Mouse (Mus musculus): ENCODE data around the gene Gm11565. TPM values are rescaled to one million over a fixed set of nuclear protein-coding genes. Genes with fewer than 3 reads are reported as not detected.
"Not testable (repeated sequence)": the region's sequence is repeated elsewhere in the genome, so short reads cannot be mapped to it uniquely, and the experiment has no call there.

The Gm11565 gene
- polyA plus RNA-seq (2015; fragmentation: Nextera tagmentation; extraction: Ambion mirVana) = not detected in 2 replicates

DNA sequence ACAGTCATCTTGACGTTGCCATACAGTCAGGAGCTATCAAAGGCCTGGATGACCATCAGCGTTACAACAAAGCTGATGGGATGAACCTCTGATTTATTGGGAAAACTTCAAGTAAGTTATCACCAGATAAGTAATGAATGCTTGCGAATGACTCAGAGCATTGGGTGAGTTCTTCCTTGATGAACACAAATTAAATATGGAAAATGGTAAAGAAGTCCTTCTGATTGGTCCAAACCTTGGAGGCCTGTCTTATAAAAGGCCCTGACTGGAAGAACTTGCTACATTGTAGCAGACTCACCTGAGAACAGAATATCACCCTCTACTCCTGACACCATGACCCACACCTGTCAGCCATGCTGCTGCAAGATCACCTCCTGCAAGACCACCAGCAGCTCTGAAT lies at the start of gene Gm11565:
TSS of gene Gm11565 (plus strand) at position 301 of the 400 bp plus-strand sequence.
- Histone ChIP-seq H3K4me2 (ENCODE audit: low read depth, low read length) (no peak within 1 kb of the TSS), H3K27ac (ENCODE audit: low read length) (no peak within 1 kb of the TSS), H3K27me3 (ENCODE audit: control insufficient read depth, insufficient read depth, low read length) (no peaks in the 10 kb centered on the region), H3K4me3 (replicated peaks; ENCODE audit: low read length) (no peak within 1 kb of the TSS), H3K36me3 (ENCODE audit: control insufficient read depth, insufficient read depth, low read length) (no peaks in the 10 kb centered on the region), H3K4me1 (ENCODE audit: control insufficient read depth, insufficient read depth, low read length) (no peaks in the 10 kb centered on the region), H3K9ac (ENCODE audit: low read length) (no peak within 1 kb of the TSS), H3K9me3 (replicated peaks; ENCODE audit: control insufficient read depth, low read length) (no peaks in the 10 kb centered on the region)
- WGBS = 82% methylated on average over 3 of the region's 3 CpGs
- no peak for ATAC-seq (ENCODE audit: insufficient read depth, low FRiP score)

DNA sequence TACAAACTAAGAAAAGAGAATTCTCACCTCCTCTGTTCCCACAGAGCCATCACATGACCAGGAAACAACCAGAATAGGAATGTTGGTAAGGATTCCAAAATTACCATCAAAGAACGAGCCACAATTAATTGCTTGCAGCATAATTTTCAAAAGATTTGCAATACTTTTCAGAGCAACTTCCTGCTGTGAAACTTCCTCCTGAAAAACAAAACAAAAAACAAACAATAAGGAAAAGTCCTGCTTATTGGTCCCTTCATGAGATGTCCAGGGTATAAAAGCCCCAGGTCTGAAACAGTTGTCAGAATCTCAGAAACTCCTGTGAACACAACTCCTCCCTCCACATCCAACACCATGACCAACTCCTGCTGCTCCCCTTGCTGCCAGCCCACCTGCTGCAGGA lies 41.5 kb upstream of the Gm11565 start, which contains the start of gene Krtap9-1:
TSS of gene Krtap9-1 (plus strand) at position 301 of the 400 bp plus-strand sequence.
- not testable (repeated sequence) for H3K27me3 ChIP-seq (ENCODE audit: control insufficient read depth, insufficient read depth, low read length); ATAC-seq (ENCODE audit: insufficient read depth, low FRiP score); H3K9me3 ChIP-seq (replicated peaks; ENCODE audit: control insufficient read depth, low read length); H3K4me1 ChIP-seq (ENCODE audit: control insufficient read depth, insufficient read depth, low read length); H3K4me3 ChIP-seq (replicated peaks; ENCODE audit: low read length); H3K4me2 ChIP-seq (ENCODE audit: low read depth, low read length); H3K9ac ChIP-seq (ENCODE audit: low read length); H3K27ac ChIP-seq (ENCODE audit: low read length); H3K36me3 ChIP-seq (ENCODE audit: control insufficient read depth, insufficient read depth, low read length)
- WGBS = 83% methylated on average over 1 of the region's 1 CpGs

DNA sequence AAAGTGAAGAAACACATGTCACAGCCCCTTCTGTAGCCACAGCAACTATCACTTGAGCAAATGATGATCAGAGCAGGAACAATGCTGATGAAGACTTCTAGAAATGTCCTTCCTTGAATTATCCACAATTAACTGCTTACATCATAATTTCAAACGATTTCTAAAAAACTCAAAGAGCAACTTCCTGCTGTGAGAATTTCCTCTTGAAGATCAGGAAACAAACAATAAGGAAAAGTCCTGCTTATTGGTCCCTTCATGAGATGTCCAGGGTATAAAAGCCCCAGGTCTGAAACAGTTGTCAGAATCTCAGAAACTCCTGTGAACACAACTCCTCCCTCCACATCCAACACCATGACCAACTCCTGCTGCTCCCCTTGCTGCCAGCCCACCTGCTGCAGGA lies 35.7 kb upstream of the Gm11565 start, which contains the start of gene Gm11567:
TSS of gene Gm11567 (plus strand) at position 301 of the 400 bp plus-strand sequence.
- H3K9ac ChIP-seq (ENCODE audit: low read length); H3K36me3 ChIP-seq (ENCODE audit: control insufficient read depth, insufficient read depth, low read length); H3K4me1 ChIP-seq (ENCODE audit: control insufficient read depth, insufficient read depth, low read length); H3K9me3 ChIP-seq (replicated peaks; ENCODE audit: control insufficient read depth, low read length); ATAC-seq (ENCODE audit: insufficient read depth, low FRiP score); H3K27me3 ChIP-seq (ENCODE audit: control insufficient read depth, insufficient read depth, low read length); H3K27ac ChIP-seq (ENCODE audit: low read length); H3K4me3 ChIP-seq (replicated peaks; ENCODE audit: low read length); H3K4me2 ChIP-seq (ENCODE audit: low read depth, low read length): not testable (repeated sequence)
- 47% methylated on average over 1 of the region's 1 CpGs for WGBS

DNA sequence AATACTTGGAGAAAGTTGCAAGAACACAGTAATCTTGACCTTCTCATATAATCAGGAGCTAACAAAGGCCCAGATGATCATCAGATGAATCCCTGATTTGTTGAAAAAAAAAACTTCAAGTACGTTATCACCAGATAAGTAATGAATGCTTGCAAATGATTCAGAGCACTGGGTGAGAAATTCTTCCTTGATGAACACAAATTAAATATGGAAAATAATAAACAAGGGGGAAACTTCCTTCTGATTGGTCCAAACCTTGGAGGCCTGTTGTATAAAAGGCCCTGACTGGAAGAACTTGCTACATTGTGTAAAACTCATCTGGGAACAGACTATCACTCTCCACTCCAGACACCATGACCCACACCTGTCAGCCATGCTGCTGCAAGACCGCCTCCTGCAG lies 6.9 kb upstream of the Gm11565 start, which contains the start of gene Krtap31-1:
TSS of gene Krtap31-1 (plus strand) at position 301 of the 400 bp plus-strand sequence.
- no peaks in the 10 kb centered on the region for H3K36me3 ChIP-seq (ENCODE audit: control insufficient read depth, insufficient read depth, low read length)
- H3K4me3 ChIP-seq (replicated peaks; ENCODE audit: low read length) = no peak within 1 kb of the TSS
- 79% methylated on average over 2 of the region's 2 CpGs for WGBS
- H3K27ac ChIP-seq (ENCODE audit: low read length) = no peak within 1 kb of the TSS
- no peaks in the 10 kb centered on the region for H3K4me1 ChIP-seq (ENCODE audit: control insufficient read depth, insufficient read depth, low read length)
- no peak for ATAC-seq (ENCODE audit: insufficient read depth, low FRiP score)
- no peaks in the 10 kb centered on the region for H3K9me3 ChIP-seq (replicated peaks; ENCODE audit: control insufficient read depth, low read length)
- no peaks in the 10 kb centered on the region for H3K27me3 ChIP-seq (ENCODE audit: control insufficient read depth, insufficient read depth, low read length)
- no peak within 1 kb of the TSS for H3K4me2 ChIP-seq (ENCODE audit: low read depth, low read length)
- no peak within 1 kb of the TSS for H3K9ac ChIP-seq (ENCODE audit: low read length)

DNA sequence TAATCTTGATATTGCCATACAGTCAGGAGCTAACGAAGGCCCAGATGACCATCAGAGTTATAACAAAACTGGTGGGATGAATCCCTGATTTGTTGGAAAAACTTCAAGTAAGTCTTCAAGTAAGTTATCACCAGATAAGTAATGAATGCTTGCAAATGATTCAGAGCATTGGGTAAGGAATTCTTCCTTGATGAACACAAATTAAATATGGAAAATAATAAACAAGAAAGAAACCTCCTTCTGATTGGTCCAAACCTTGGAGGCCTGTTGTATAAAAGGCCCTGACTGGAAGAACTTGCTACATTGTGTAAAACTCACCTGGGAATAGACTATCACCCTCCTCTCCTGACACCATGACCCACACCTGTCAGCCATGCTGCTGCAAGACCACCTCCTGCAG lies 21.4 kb downstream of the Gm11565 start, which contains the start of gene Krtap31-2:
TSS of gene Krtap31-2 (plus strand) at position 301 of the 400 bp plus-strand sequence.
- no peaks in the 10 kb centered on the region for H3K9me3 ChIP-seq (replicated peaks; ENCODE audit: control insufficient read depth, low read length)

DNA sequence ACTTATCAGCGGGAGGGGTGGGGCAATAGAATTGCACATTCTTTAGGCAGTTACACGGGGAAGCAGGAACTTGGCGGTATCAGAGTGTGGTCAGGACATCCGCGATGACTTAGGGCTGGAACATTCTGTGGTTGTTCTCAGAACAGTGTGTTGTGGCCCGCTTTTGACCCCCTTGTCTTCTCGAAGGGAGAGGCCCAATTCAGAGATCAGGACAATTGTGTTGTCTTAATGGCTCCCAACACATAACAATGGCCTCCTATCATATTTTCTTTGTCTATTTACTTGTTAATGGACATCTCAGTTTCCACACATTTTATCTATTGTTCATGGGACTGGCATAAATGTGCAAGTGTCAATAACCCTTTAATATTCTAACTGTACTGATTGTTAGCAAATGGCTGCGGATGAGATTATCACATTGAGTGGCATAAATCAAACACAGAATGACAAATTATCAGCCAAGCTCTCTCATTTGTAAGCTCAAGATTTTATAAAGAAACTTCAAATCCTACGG lies 23.3 kb downstream of the Gm11565 start:
- no peak overlapping the region for H3K4me3 ChIP-seq (replicated peaks; ENCODE audit: low read length)
- H3K36me3 ChIP-seq (ENCODE audit: control insufficient read depth, insufficient read depth, low read length) = no peaks in the 10 kb centered on the region
- 71% methylated on average over 9 of the region's 9 CpGs for WGBS
- ATAC-seq (ENCODE audit: insufficient read depth, low FRiP score) = no peak
- H3K4me2 ChIP-seq (ENCODE audit: low read depth, low read length) = no peak overlapping the region
- H3K27me3 ChIP-seq (ENCODE audit: control insufficient read depth, insufficient read depth, low read length) = no peaks in the 10 kb centered on the region
- no peak overlapping the region for H3K9ac ChIP-seq (ENCODE audit: low read length)
- no peaks in the 10 kb centered on the region for H3K9me3 ChIP-seq (replicated peaks; ENCODE audit: control insufficient read depth, low read length)
- no peak overlapping the region for H3K27ac ChIP-seq (ENCODE audit: low read length)
- no peaks in the 10 kb centered on the region for H3K4me1 ChIP-seq (ENCODE audit: control insufficient read depth, insufficient read depth, low read length)

More for the DNA sequence above, 21.4 kb downstream of the Gm11565 start, which contains the start of gene Krtap31-2:
- Histone ChIP-seq H3K9ac (ENCODE audit: low read length) (no peak within 1 kb of the TSS), H3K4me2 (ENCODE audit: low read depth, low read length) (no peak within 1 kb of the TSS), H3K36me3 (ENCODE audit: control insufficient read depth, insufficient read depth, low read length) (no peaks in the 10 kb centered on the region), H3K4me1 (ENCODE audit: control insufficient read depth, insufficient read depth, low read length) (no peaks in the 10 kb centered on the region), H3K4me3 (replicated peaks; ENCODE audit: low read length) (no peak within 1 kb of the TSS), H3K27me3 (ENCODE audit: control insufficient read depth, insufficient read depth, low read length) (no peaks in the 10 kb centered on the region), H3K27ac (ENCODE audit: low read length) (no peak within 1 kb of the TSS)
- no peak for ATAC-seq (ENCODE audit: insufficient read depth, low FRiP score)
- 79% methylated on average over 1 of the region's 1 CpGs for WGBS

DNA sequence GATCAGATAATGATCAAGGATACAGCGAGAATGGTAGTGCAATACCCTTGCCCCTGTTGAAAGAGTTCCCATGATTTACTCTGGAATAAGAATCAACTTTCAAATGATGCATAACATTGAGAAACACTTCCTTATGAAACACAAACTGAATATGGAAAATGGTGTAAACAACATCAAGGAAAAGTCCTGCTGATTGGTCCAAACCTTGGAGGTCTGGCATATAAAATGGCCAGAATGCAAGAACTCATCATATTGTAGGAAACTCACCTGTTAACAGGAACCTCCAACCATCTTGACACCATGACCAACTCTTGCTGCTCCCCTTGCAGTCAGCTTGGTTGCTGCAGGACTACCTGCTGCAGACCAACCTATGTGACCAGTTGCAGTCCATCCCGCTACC lies 33.6 kb downstream of the Gm11565 start, which contains the start of gene Krtap9-5:
TSS of gene Krtap9-5 (plus strand) at position 301 of the 400 bp plus-strand sequence.
- ATAC-seq (ENCODE audit: insufficient read depth, low FRiP score) = no peak
- Histone ChIP-seq H3K27ac (ENCODE audit: low read length) (no peak within 1 kb of the TSS), H3K27me3 (ENCODE audit: control insufficient read depth, insufficient read depth, low read length) (no peaks in the 10 kb centered on the region), H3K9ac (ENCODE audit: low read length) (no peak within 1 kb of the TSS), H3K36me3 (ENCODE audit: control insufficient read depth, insufficient read depth, low read length) (no peaks in the 10 kb centered on the region), H3K4me2 (ENCODE audit: low read depth, low read length) (no peak within 1 kb of the TSS), H3K4me1 (ENCODE audit: control insufficient read depth, insufficient read depth, low read length) (no peaks in the 10 kb centered on the region), H3K9me3 (replicated peaks; ENCODE audit: control insufficient read depth, low read length) (no peaks in the 10 kb centered on the region), H3K4me3 (replicated peaks; ENCODE audit: low read length) (no peak within 1 kb of the TSS)
- WGBS = 84% methylated on average over 2 of the region's 2 CpGs

DNA sequence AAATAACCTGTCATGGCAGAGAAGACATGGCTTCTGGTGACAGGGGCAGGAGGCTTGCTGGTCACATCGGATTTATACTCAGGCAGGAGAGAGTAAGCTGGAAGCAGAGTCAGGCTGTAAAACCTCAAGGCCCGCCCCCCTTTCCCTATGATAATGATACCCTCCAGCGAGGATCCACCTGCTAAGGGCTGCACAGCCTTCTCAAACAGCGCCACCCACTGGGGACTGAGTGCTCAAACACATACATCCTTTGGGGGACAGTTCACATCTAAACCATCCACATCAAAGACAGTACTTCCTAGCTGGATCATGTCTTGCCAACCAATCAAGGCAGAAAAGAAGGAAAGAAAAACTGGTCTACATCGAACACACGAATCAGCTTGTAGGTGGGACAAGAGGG lies 49.7 kb downstream of the Gm11565 start:
- Histone ChIP-seq H3K9ac (ENCODE audit: low read length) (no peak overlapping the region), H3K9me3 (replicated peaks; ENCODE audit: control insufficient read depth, low read length) (no peaks in the 10 kb centered on the region), H3K4me1 (ENCODE audit: control insufficient read depth, insufficient read depth, low read length) (no peaks in the 10 kb centered on the region), H3K27me3 (ENCODE audit: control insufficient read depth, insufficient read depth, low read length) (no peaks in the 10 kb centered on the region), H3K36me3 (ENCODE audit: control insufficient read depth, insufficient read depth, low read length) (no peaks in the 10 kb centered on the region), H3K4me2 (ENCODE audit: low read depth, low read length) (no peak overlapping the region), H3K4me3 (replicated peaks; ENCODE audit: low read length) (no peak overlapping the region), H3K27ac (ENCODE audit: low read length) (no peak overlapping the region)
- WGBS = 59% methylated on average over 6 of the region's 6 CpGs
- ATAC-seq (ENCODE audit: insufficient read depth, low FRiP score) = no peak

Measured in stomach, embryonic 16.5 days (tissue).